Mouse (Mus musculus) liver, embryonic 16.5 days (tissue): ENCODE measurements around the gene Ptx3. TPM values are rescaled to one million over a fixed set of nuclear protein-coding genes. Genes with fewer than 3 reads are reported as not detected.

ENCODE experiments used
- polyA plus RNA-seq: library from polyadenylated mRNA; unstranded; fragments of >200 nt; fragmentation: Nextera tagmentation; extraction: Ambion mirVana; gene quantifications from 2 replicates; pipeline ENCODE4 v1.2.1, GENCODE M21; 2015

Gene Ptx3
- polyA plus RNA-seq, 1 experiment from 2014 or later: 0.07 TPM

Other genes starting within 250 kb of the Ptx3 start
- 0.12 and 0.16 TPM in 2 replicates for gene Veph1, start 76.9 kb downstream of the Ptx3 start, polyA plus RNA-seq